Mouse (Mus musculus): ENCODE results near the gene Cep295nl. TPM values are rescaled to one million over a fixed set of nuclear protein-coding genes. Genes with fewer than 3 reads are reported as not detected.
A peak's percentile ranks its signal among the peaks of the same experiment; 100 is the strongest.
"Not testable (repeated sequence)": the region's sequence is repeated elsewhere in the genome, so short reads cannot be mapped to it uniquely, and the experiment has no call there.

Cep295nl gene
- total RNA-seq (2018; cell fraction: chromatin; rRNA removed) = 100 to 1,000 TPM in 4 of 26 experiments, 10 to 100 TPM in 20, 1 to 10 TPM in 2; 3.8 to 122 (median 24.0) TPM
- total RNA-seq (2018; cell fraction: cytosol; rRNA removed) = 1 to 10 TPM in 12 of 26 experiments, under 1 TPM in 14; 0.46 to 4.1 (median 0.82) TPM
- total RNA-seq (2018; cell fraction: nucleus; rRNA removed) = 10 to 100 TPM in 16 of 26 experiments, 1 to 10 TPM in 9, under 1 TPM in 1; 0.83 to 49.9 (median 10.9) TPM
- polyA plus RNA-seq (2018) = 0.68 to 2.2 TPM (median 0.90 TPM) in 3 replicates

GRCm38 (mm10) chr11:118342400-118342981 lies at the start of gene Cep295nl:
TSS of gene Cep295nl (minus strand) at chr11:118342500.
- 91% methylated on average over 7 of the region's 7 CpGs for WGBS (ENCODE audit: missing documents)
- Histone ChIP-seq H3K4me3 (ENCODE audit: inconsistent target) (no peak within 1 kb of the TSS), H3K79me2 (ENCODE audit: inconsistent target) (peaks cover 100% of the 10 kb centered on the region), H3K36me3 (ENCODE audit: inconsistent target) (peaks cover 12% of the 10 kb centered on the region; the same call in 1 of the 2 replicates), H3K27ac (no peak within 1 kb of the TSS)

GRCm38 (mm10) chr11:118387816-118388215 lies 45.5 kb upstream of the Cep295nl start:
- H3K4me3 ChIP-seq (ENCODE audit: inconsistent target); H3K79me2 ChIP-seq (ENCODE audit: inconsistent target); H3K27ac ChIP-seq; H3K36me3 ChIP-seq (ENCODE audit: inconsistent target): not testable (repeated sequence)
- WGBS (ENCODE audit: missing documents) = 88% methylated on average over 13 of the region's 13 CpGs

DNA sequence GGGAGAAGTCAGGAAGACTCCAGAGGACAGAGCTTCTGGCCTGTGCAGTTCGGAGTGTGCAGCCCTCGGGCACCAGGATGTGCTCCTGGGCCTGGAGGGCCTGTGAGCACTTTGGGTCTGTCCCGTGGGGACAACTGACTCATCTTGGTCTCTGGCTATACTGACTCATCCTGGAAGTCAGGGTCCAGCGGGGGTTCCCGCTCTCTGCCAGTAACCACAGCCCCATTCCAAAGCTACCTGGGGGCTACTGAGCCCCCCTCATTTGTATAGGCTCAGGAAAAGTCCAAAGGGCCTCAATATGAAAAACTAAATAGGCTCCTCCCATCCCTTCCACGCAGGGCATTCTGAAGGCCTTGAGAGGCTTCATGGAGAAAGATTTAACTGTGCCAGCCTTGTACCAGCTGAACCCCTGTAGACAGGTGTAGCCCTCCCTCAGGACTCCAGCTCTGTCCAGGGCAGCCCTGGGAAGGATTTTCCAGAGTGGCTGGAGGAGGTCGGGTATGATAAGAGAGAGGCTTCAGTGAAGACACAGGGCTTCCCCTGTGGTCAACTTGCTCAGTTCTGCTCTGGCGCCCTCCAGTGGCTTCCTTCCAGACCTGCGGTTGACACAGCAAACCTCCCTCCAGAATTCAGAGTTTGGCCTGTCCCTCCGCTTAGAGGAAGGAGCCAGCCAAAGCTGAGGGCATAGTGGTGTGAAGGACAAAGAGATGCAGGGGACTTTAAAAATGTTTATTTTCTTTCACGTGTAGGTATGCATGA lies 37.1 kb upstream of the Cep295nl start:
- H3K4me3 ChIP-seq (ENCODE audit: inconsistent target) = no peak overlapping the region
- H3K36me3 ChIP-seq (ENCODE audit: inconsistent target) = no peaks in the 10 kb centered on the region
- H3K27ac ChIP-seq = peak overlapping the region; percentile 24; the same call in 1 of the 2 replicates
- WGBS (ENCODE audit: missing documents) = 38% methylated on average over 11 of the region's 11 CpGs
- no peaks in the 10 kb centered on the region for H3K79me2 ChIP-seq (ENCODE audit: inconsistent target)

DNA sequence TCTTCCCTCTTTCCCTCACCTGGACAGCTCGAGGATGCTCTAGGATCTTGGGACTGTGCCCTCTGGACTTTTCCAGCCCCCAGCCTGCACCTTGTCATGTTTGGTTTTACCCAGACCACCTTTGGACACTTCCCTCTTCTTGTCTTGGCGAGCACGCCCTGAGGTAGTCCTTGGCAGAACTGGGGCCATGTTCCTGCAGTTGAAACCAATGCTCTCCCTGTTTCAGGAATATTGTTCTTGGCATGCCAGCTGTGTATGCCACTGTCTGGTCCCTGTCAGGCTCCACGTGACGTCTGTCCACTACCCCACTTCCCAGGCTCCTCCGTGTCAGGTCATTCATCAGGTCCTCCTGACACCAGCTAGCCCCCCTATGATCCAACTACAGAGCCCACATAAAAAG lies 36.4 kb upstream of the Cep295nl start:
- H3K36me3 ChIP-seq (ENCODE audit: inconsistent target) = no peaks in the 10 kb centered on the region
- H3K79me2 ChIP-seq (ENCODE audit: inconsistent target) = no peaks in the 10 kb centered on the region
- H3K4me3 ChIP-seq (ENCODE audit: inconsistent target) = no peak overlapping the region
- 88% methylated on average over 6 of the region's 6 CpGs for WGBS (ENCODE audit: missing documents)
- H3K27ac ChIP-seq = no peak overlapping the region

GRCm38 (mm10) chr11:118376323-118376722 lies 34.0 kb upstream of the Cep295nl start:
- not testable (repeated sequence) for H3K27ac ChIP-seq; H3K36me3 ChIP-seq (ENCODE audit: inconsistent target); H3K79me2 ChIP-seq (ENCODE audit: inconsistent target); H3K4me3 ChIP-seq (ENCODE audit: inconsistent target)

- no peaks in the 10 kb centered on the region for H3K36me3 ChIP-seq (ENCODE audit: inconsistent target)
- H3K27ac ChIP-seq = no peak overlapping the region
- no peak overlapping the region for H3K4me3 ChIP-seq (ENCODE audit: inconsistent target)
- WGBS (ENCODE audit: missing documents) = 85% methylated on average over 5 of the region's 5 CpGs
- no peaks in the 10 kb centered on the region for H3K79me2 ChIP-seq (ENCODE audit: inconsistent target)
Observed at GRCm38 (mm10) chr11:118375881-118376280, 33.6 kb upstream of the Cep295nl start.

GRCm38 (mm10) chr11:118375461-118375860 lies 33.2 kb upstream of the Cep295nl start:
- no peaks in the 10 kb centered on the region for H3K79me2 ChIP-seq (ENCODE audit: inconsistent target)
- no peak overlapping the region for H3K27ac ChIP-seq
- 93% methylated on average over 8 of the region's 8 CpGs for WGBS (ENCODE audit: missing documents)
- no peak overlapping the region for H3K4me3 ChIP-seq (ENCODE audit: inconsistent target)
- H3K36me3 ChIP-seq (ENCODE audit: inconsistent target) = no peaks in the 10 kb centered on the region

DNA sequence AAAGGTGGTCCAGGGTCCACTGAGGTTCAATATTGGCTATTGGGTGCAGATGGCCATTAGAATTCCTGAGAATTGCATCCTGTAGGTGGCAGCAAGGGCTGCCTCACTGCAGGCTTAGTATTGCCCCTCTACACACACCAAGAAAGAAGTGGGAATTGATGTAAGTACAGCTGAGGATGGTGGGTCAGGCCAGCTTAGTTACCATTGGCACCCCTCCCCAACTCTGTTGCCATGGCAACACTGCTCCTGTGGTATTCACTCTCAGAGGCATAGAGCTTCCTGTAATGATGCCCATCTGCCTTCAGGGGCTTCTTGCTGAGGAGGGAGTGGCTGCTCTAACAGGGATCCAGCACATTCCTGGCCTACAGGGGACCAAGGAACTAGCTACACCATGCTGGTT lies 32.7 kb upstream of the Cep295nl start:
- H3K4me3 ChIP-seq (ENCODE audit: inconsistent target) = no peak overlapping the region
- no peaks in the 10 kb centered on the region for H3K79me2 ChIP-seq (ENCODE audit: inconsistent target)
- H3K27ac ChIP-seq = no peak overlapping the region
- H3K36me3 ChIP-seq (ENCODE audit: inconsistent target) = no peaks in the 10 kb centered on the region

DNA sequence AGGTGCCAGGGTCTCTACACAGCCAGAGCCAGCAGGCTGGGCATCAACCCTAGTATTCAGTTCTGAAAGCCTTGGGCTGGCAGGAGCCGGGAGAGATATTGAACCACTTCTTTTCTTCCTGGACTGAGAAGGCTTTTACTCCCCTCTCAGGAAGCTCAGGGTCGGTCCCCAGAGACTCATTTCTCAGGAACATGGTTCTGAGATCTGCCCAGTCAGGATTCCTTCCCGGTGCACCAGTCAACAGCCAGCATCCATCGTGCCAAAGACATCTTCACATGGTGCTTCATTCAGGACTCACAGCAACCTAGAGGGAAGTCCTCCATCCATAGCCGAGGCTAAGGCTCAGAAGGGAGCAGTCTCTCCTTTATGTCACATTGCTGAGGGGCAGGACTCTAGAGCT lies 32.2 kb upstream of the Cep295nl start:
- Histone ChIP-seq H3K79me2 (ENCODE audit: inconsistent target) (no peaks in the 10 kb centered on the region), H3K36me3 (ENCODE audit: inconsistent target) (no peaks in the 10 kb centered on the region), H3K4me3 (ENCODE audit: inconsistent target) (no peak overlapping the region), H3K27ac (no peak overlapping the region)
- WGBS (ENCODE audit: missing documents) = 93% methylated on average over 5 of the region's 5 CpGs

DNA sequence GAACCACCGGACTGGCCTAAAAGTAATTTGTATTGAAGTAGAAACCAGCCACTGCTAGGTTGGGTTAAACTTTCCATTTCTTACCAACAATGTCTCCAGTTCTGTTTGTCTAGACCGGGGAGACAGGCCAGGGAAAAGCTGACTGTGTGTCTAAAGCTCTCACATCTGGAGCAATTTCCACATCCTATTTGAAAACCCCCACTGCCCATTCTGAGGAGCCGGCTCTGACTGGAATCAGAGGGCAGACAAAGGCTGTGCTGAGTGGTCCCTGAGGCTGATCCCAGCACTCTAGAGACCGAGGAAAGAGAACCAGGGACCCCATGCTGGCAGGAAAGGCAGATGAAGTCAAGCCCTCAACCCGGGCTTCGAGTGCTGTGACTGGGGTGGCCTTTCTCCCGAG lies 30.3 kb upstream of the Cep295nl start:
- Histone ChIP-seq H3K27ac (no peak overlapping the region), H3K4me3 (ENCODE audit: inconsistent target) (no peak overlapping the region), H3K79me2 (ENCODE audit: inconsistent target) (no peaks in the 10 kb centered on the region), H3K36me3 (ENCODE audit: inconsistent target) (no peaks in the 10 kb centered on the region)
- WGBS (ENCODE audit: missing documents) = 90% methylated on average over 7 of the region's 7 CpGs

DNA sequence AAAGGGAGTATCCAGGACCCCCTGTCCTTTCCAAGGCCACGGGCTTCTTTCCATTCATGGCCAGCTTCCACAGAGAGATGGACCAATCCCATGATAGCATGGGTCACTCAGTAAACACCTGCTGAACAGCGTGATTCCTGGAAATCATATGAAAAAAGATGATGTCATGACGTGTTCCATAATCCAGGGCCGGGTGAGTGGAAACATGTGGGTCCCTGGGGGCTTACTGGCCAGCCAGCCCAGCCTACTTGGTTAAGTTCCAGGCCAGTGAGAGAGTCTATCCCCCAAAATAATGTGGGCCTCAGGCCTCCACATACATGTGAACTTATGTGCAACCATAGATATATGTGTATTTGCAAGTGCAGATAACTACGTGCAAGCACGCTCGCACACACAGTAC lies 29.6 kb upstream of the Cep295nl start:
- WGBS (ENCODE audit: missing documents) = 94% methylated on average over 7 of the region's 7 CpGs
- Histone ChIP-seq H3K79me2 (ENCODE audit: inconsistent target) (no peaks in the 10 kb centered on the region), H3K36me3 (ENCODE audit: inconsistent target) (no peaks in the 10 kb centered on the region), H3K27ac (no peak overlapping the region), H3K4me3 (ENCODE audit: inconsistent target) (no peak overlapping the region)

- 86% methylated on average over 8 of the region's 8 CpGs for WGBS (ENCODE audit: missing documents)
- Histone ChIP-seq H3K4me3 (ENCODE audit: inconsistent target) (no peak overlapping the region), H3K79me2 (ENCODE audit: inconsistent target) (no peaks in the 10 kb centered on the region), H3K36me3 (ENCODE audit: inconsistent target) (no peaks in the 10 kb centered on the region), H3K27ac (no peak overlapping the region)
Observed at GRCm38 (mm10) chr11:118369657-118370056, 27.4 kb upstream of the Cep295nl start.

- no peaks in the 10 kb centered on the region for H3K36me3 ChIP-seq (ENCODE audit: inconsistent target)
- no peaks in the 10 kb centered on the region for H3K79me2 ChIP-seq (ENCODE audit: inconsistent target)
- H3K4me3 ChIP-seq (ENCODE audit: inconsistent target) = no peak overlapping the region
- no peak overlapping the region for H3K27ac ChIP-seq
- 89% methylated on average over 5 of the region's 5 CpGs for WGBS (ENCODE audit: missing documents)
Observed at GRCm38 (mm10) chr11:118369251-118369650, 27.0 kb upstream of the Cep295nl start.

GRCm38 (mm10) chr11:118368330-118368729 lies 26.0 kb upstream of the Cep295nl start:
- no peak overlapping the region for H3K27ac ChIP-seq
- no peaks in the 10 kb centered on the region for H3K79me2 ChIP-seq (ENCODE audit: inconsistent target)
- no peak overlapping the region for H3K4me3 ChIP-seq (ENCODE audit: inconsistent target)
- WGBS (ENCODE audit: missing documents) = 63% methylated on average over 3 of the region's 3 CpGs
- H3K36me3 ChIP-seq (ENCODE audit: inconsistent target) = no peaks in the 10 kb centered on the region

DNA sequence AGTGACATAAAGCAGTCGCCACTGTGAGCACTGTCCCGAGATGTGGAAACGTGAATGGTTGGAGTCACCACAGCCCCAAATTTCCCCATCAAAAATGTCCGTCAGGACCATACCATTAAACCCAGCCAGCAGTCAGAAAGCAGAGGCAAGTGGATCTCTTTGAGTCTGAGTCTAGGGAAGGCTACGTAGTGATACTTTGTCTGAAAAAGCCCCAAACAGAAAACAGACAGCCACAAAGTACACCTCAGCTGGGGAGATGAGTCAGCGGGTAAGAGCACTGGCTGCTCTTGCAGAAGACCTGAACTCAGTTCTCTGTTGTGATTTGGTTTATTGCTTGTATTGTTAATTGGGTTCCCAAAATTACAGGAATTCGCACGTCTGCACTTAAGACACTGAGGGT lies 24.3 kb upstream of the Cep295nl start:
- no peaks in the 10 kb centered on the region for H3K36me3 ChIP-seq (ENCODE audit: inconsistent target)
- WGBS (ENCODE audit: missing documents) = 95% methylated on average over 8 of the region's 8 CpGs
- no peaks in the 10 kb centered on the region for H3K79me2 ChIP-seq (ENCODE audit: inconsistent target)
- H3K27ac ChIP-seq = no peak overlapping the region
- no peak overlapping the region for H3K4me3 ChIP-seq (ENCODE audit: inconsistent target)

Data from macrophage (primary cell).